Mouse (Mus musculus) MN1 (cell line): ENCODE measurements around the gene Slc6a11.
A peak's percentile ranks its signal among the peaks of the same experiment; 100 is the strongest.

Experiments used
- DNase-seq: peaks from one replicate; pipeline ENCODE4 v3.0.0-alpha.2; 2016; ENCODE audit warnings: low spot score

Slc6a11 gene

GRCm38 (mm10) chr6:114131122-114131872 is at the start of gene Slc6a11:
TSS of gene Slc6a11 (plus strand) at chr6:114131241.
- DNase-seq = no peak

- no peak for DNase-seq
Observed at GRCm38 (mm10) chr6:114087106-114087505, 43.9 kb upstream of the Slc6a11 start.

- DNase-seq = peak; percentile 38
Observed at GRCm38 (mm10) chr6:114089626-114090025, 41.4 kb upstream of the Slc6a11 start.

- DNase-seq = no peak
Observed at GRCm38 (mm10) chr6:114092216-114092615, 38.8 kb upstream of the Slc6a11 start.

- DNase-seq = no peak
Observed at GRCm38 (mm10) chr6:114094251-114094650, 36.8 kb upstream of the Slc6a11 start.

- no peak for DNase-seq
Observed at GRCm38 (mm10) chr6:114096574-114096973, 34.5 kb upstream of the Slc6a11 start.

GRCm38 (mm10) chr6:114101923-114102322 is 29.1 kb upstream of the Slc6a11 start:
- DNase-seq = no peak

GRCm38 (mm10) chr6:114119507-114119906 is 11.5 kb upstream of the Slc6a11 start:
- DNase-seq = no peak

GRCm38 (mm10) chr6:114125530-114125929 is 5.5 kb upstream of the Slc6a11 start:
- no peak for DNase-seq

- DNase-seq = no peak
Observed at GRCm38 (mm10) chr6:114132472-114132871, 1.4 kb downstream of the Slc6a11 start.

- no peak for DNase-seq
Observed at GRCm38 (mm10) chr6:114132916-114133315, 1.9 kb downstream of the Slc6a11 start.

GRCm38 (mm10) chr6:114138970-114139369 is 7.9 kb downstream of the Slc6a11 start:
- DNase-seq = no peak

- no peak for DNase-seq
Observed at GRCm38 (mm10) chr6:114141481-114141880, 10.4 kb downstream of the Slc6a11 start.

GRCm38 (mm10) chr6:114142480-114142879 is 11.4 kb downstream of the Slc6a11 start:
- no peak for DNase-seq

GRCm38 (mm10) chr6:114143544-114143943 is 12.5 kb downstream of the Slc6a11 start:
- no peak for DNase-seq

- DNase-seq = no peak
Observed at GRCm38 (mm10) chr6:114144447-114145105, 13.5 kb downstream of the Slc6a11 start.

- DNase-seq = no peak
Observed at GRCm38 (mm10) chr6:114145650-114146329, 14.7 kb downstream of the Slc6a11 start.

GRCm38 (mm10) chr6:114155720-114156119 is 24.7 kb downstream of the Slc6a11 start:
- DNase-seq = no peak

GRCm38 (mm10) chr6:114158811-114159210 is 27.8 kb downstream of the Slc6a11 start:
- no peak for DNase-seq

- DNase-seq = no peak
Observed at GRCm38 (mm10) chr6:114160732-114161131, 29.7 kb downstream of the Slc6a11 start.

GRCm38 (mm10) chr6:114174052-114174397 is 43.0 kb downstream of the Slc6a11 start:
- no peak for DNase-seq

- no peak for DNase-seq
Observed at GRCm38 (mm10) chr6:114174398-114175140, 43.5 kb downstream of the Slc6a11 start.
